Mouse (Mus musculus) left cerebral cortex, postnatal 4 days (tissue): ENCODE measurements around the gene Mis18bp1. TPM values are rescaled to one million over a fixed set of nuclear protein-coding genes. Genes with fewer than 3 reads are reported as not detected.
A peak's percentile ranks its signal among the peaks of the same experiment; 100 is the strongest.
"Not testable (repeated sequence)": the region's sequence is repeated elsewhere in the genome, so short reads cannot be mapped to it uniquely, and the experiment has no call there.

Experiments
- DNase-seq: peaks from one replicate; pipeline ENCODE4 v3.0.0-alpha.2; 2022
- intact Hi-C: fragments of 180-260 bp; cut with DNase I; formaldehyde crosslinking; loops from one replicate; pipeline ENCODE4 v1.15.1; 2025
- total RNA-seq, 2 experiments: library from RNA; stranded (reverse); gene quantifications; 2 replicates each; pipeline ENCODE4 v1.2.3; 2021

Gene Mis18bp1
- total RNA-seq: 1 to 10 TPM; 2.9 to 3.4 TPM

GRCm38 (mm10) chr12:65172021-65172951, at the start of gene Mis18bp1:
TSS of gene Mis18bp1 (minus strand) at chr12:65172604.
- DNase-seq: peak; percentile 95
- intact Hi-C loops: no loop called here

- DNase-seq: no peak
- intact Hi-C loops: no loop called here
Observed at GRCm38 (mm10) chr12:65216404-65216840, 44.0 kb upstream of the Mis18bp1 start.

GRCm38 (mm10) chr12:65206431-65206830, 34.0 kb upstream of the Mis18bp1 start:
- intact Hi-C loops: no loop called here
- DNase-seq: no peak

GRCm38 (mm10) chr12:65201812-65202211, 29.4 kb upstream of the Mis18bp1 start:
- DNase-seq: no peak
- intact Hi-C loops: no loop called here

GRCm38 (mm10) chr12:65194003-65194530, 21.7 kb upstream of the Mis18bp1 start:
- no peak for DNase-seq

GRCm38 (mm10) chr12:65189213-65189612, 16.8 kb upstream of the Mis18bp1 start:
- intact Hi-C loops: no loop called here
- DNase-seq: no peak

More at GRCm38 (mm10) chr12:65194003-65194530, 21.7 kb upstream of the Mis18bp1 start:
- intact Hi-C loops: no loop called here

GRCm38 (mm10) chr12:65187365-65187764, 15.0 kb upstream of the Mis18bp1 start:
- intact Hi-C loops: no loop called here
- DNase-seq: no peak

- intact Hi-C loops: no loop called here
- DNase-seq: no peak
Observed at GRCm38 (mm10) chr12:65173736-65174135, 1.3 kb upstream of the Mis18bp1 start.

GRCm38 (mm10) chr12:65172959-65173358, 555 bp upstream of the Mis18bp1 start:
- DNase-seq: peak; percentile 44
- intact Hi-C loops: not testable (repeated sequence)

- intact Hi-C loops, DNase-seq: not testable (repeated sequence)
Observed at GRCm38 (mm10) chr12:65136121-65136520, 36.3 kb downstream of the Mis18bp1 start.

- intact Hi-C loops: no loop called here
- DNase-seq: no peak
Observed at GRCm38 (mm10) chr12:65119451-65119850, 53.0 kb downstream of the Mis18bp1 start.

GRCm38 (mm10) chr12:65118968-65119367, 53.4 kb downstream of the Mis18bp1 start:
- DNase-seq: no peak
- intact Hi-C loops: no loop called here

- DNase-seq, intact Hi-C loops: not testable (repeated sequence)
Observed at GRCm38 (mm10) chr12:65114978-65115377, 57.4 kb downstream of the Mis18bp1 start.

- intact Hi-C loops: no loop called here
- no peak for DNase-seq
Observed at GRCm38 (mm10) chr12:65113925-65114324, 58.5 kb downstream of the Mis18bp1 start.

GRCm38 (mm10) chr12:65112811-65113210, 59.6 kb downstream of the Mis18bp1 start:
- intact Hi-C loops: no loop called here
- no peak for DNase-seq

GRCm38 (mm10) chr12:65111503-65111902, 60.9 kb downstream of the Mis18bp1 start:
- intact Hi-C loops: no loop called here
- DNase-seq: no peak

GRCm38 (mm10) chr12:65108746-65109145, 63.7 kb downstream of the Mis18bp1 start:
- no peak for DNase-seq
- intact Hi-C loops: no loop called here

Other genes starting within 250 kb of the Mis18bp1 start
- 10 to 100 TPM; 32.3 to 32.5 TPM for gene Klhl28, start 207.1 kb downstream of the Mis18bp1 start, total RNA-seq
- gene Togaram1, start 206.8 kb downstream of the Mis18bp1 start, total RNA-seq: 10 to 100 TPM; 32.1 to 32.4 TPM
- gene Prpf39, start 136.3 kb downstream of the Mis18bp1 start, total RNA-seq: 10 to 100 TPM; 60.2 to 62.9 TPM
- gene Fkbp3, start 98.6 kb downstream of the Mis18bp1 start, total RNA-seq: 100 to 1,000 TPM; 168 to 186 TPM
- 10 to 100 TPM; 13.0 to 18.6 TPM for gene Fancm, start 97.0 kb downstream of the Mis18bp1 start, total RNA-seq
- not detected for gene Wdr20rt, start 52.9 kb upstream of the Mis18bp1 start, total RNA-seq